Mouse (Mus musculus) MEL (cell line): ENCODE data around the gene Ssc5d. TPM values are rescaled to one million over a fixed set of nuclear protein-coding genes. Genes with fewer than 3 reads are reported as not detected.

ENCODE experiments used
- DNase-seq: peaks from one replicate; pipeline ENCODE4 v3.0.0; 2011; ENCODE audit warnings: low read depth, low spot score
- H3K27ac ChIP-seq: 2 replicates; pipeline ENCODE4 v1.5.1; 2012; ENCODE audit warnings: low read depth, mild to moderate bottlenecking, control low read depth, low read length, moderate library complexity; ENCODE audit not compliant: control insufficient read depth
- H3K27me3 ChIP-seq, 2 experiments: fragments of 150-350 bp in 1 of 2; sonication (generic) in 1 of 2; 2 replicates each; pipeline ENCODE4 v1.6.1; 2012; ENCODE audit warnings: low read length in 2 of 2, mild to moderate bottlenecking in 2 of 2, improper control_type of control experiment in 1 of 2, moderate library complexity in 1 of 2; ENCODE audit not compliant: insufficient read depth in 2 of 2, control insufficient read depth in 1 of 2
- H3K36me3 ChIP-seq, 2 experiments: 2 replicates each; pipeline ENCODE4 v1.6.1; 2012 to 2014; ENCODE audit warnings: low read length in 2 of 2, improper control_type of control experiment in 1 of 2, inconsistent platforms in 1 of 2, mild to moderate bottlenecking in 1 of 2; ENCODE audit not compliant: insufficient read depth in 2 of 2, control insufficient read depth in 1 of 2
- H3K4me1 ChIP-seq, 2 experiments: fragments of 150-350 bp in 1 of 2; sonication (generic) in 1 of 2; 2 replicates each; pipeline ENCODE4 v1.6.1; 2012; ENCODE audit warnings: low read length in 2 of 2, improper control_type of control experiment in 1 of 2, mild to moderate bottlenecking in 1 of 2; ENCODE audit not compliant: insufficient read depth in 2 of 2, control insufficient read depth in 1 of 2
- H3K4me3 ChIP-seq, 2 experiments: fragments of 150-350 bp in 1 of 2; sonication (generic) in 1 of 2; 2 replicates each; pipeline ENCODE4 v1.5.1; 2012; ENCODE audit warnings: low read depth in 2 of 2, low read length in 2 of 2, mild to moderate bottlenecking in 2 of 2, moderate library complexity in 2 of 2, control low read depth in 1 of 2, improper control_type of control experiment in 1 of 2; ENCODE audit not compliant: control insufficient read depth in 1 of 2, insufficient read depth in 1 of 2
- H3K79me2 ChIP-seq: 2 replicates; pipeline ENCODE4 v1.6.1; 2012; ENCODE audit warnings: mild to moderate bottlenecking, low read length, moderate library complexity; ENCODE audit not compliant: control insufficient read depth, poor library complexity, insufficient read depth
- H3K9ac ChIP-seq: 2 replicates; pipeline ENCODE4 v1.6.1; 2012; ENCODE audit warnings: low read depth, mild to moderate bottlenecking, control low read depth, low read length, moderate library complexity; ENCODE audit not compliant: control insufficient read depth, poor library complexity, severe bottlenecking
- H3K9me3 ChIP-seq: fragments of 150-350 bp; sonication (generic); replicated peaks from 2 replicates; pipeline ENCODE4 v1.6.1; 2012; ENCODE audit warnings: mild to moderate bottlenecking, low read length, improper control_type of control experiment, moderate library complexity; ENCODE audit not compliant: insufficient read depth
- BHLHE40 ChIP-seq: IDR thresholded peaks from 2 replicates; pipeline ENCODE4 v1.6.1; 2012; ENCODE audit warnings: low read depth, mild to moderate bottlenecking, inconsistent platforms, low read length, improper control_type of control experiment, borderline replicate concordance
- CHD2 ChIP-seq: IDR thresholded peaks from 2 replicates; pipeline ENCODE4 v1.6.1; 2011; ENCODE audit warnings: low read length, improper control_type of control experiment
- E2F4 ChIP-seq: IDR thresholded peaks from 2 replicates; pipeline ENCODE4 v1.6.1; 2011; ENCODE audit warnings: low read depth, low read length, improper control_type of control experiment, borderline replicate concordance
- EP300 ChIP-seq, 2 experiments: IDR thresholded peaks; 2 replicates each; pipeline ENCODE4 v1.6.1; 2011; ENCODE audit warnings: improper control_type of control experiment in 2 of 2, low read length in 2 of 2, low read depth in 1 of 2, mild to moderate bottlenecking in 1 of 2
- GATA1 ChIP-seq: IDR thresholded peaks from 2 replicates; pipeline ENCODE4 v1.6.1; 2011; ENCODE audit warnings: low read depth, low read length, improper control_type of control experiment
- KAT2A ChIP-seq: conservative IDR thresholded peaks from 2 replicates; pipeline ENCODE4 v1.6.1; 2012; ENCODE audit warnings: low read depth, low read length, improper control_type of control experiment, inconsistent platforms
- MAFK ChIP-seq: IDR thresholded peaks from 2 replicates; pipeline ENCODE4 v1.6.1; 2011; ENCODE audit warnings: low read depth, mild to moderate bottlenecking, low read length, improper control_type of control experiment, borderline replicate concordance
- MAZ ChIP-seq: IDR thresholded peaks from 2 replicates; pipeline ENCODE4 v1.6.1; 2012; ENCODE audit warnings: low read depth, mild to moderate bottlenecking, inconsistent platforms, low read length, improper control_type of control experiment
- MEF2A ChIP-seq: IDR thresholded peaks from 2 replicates; pipeline ENCODE4 v1.6.1; 2014; ENCODE audit warnings: low read depth, mild to moderate bottlenecking, inconsistent platforms, low read length, improper control_type of control experiment; ENCODE audit not compliant: poor library complexity, insufficient replicate concordance, severe bottlenecking; ENCODE audit errors: extremely low read depth
- MXI1 ChIP-seq: IDR thresholded peaks from 2 replicates; pipeline ENCODE4 v1.6.1; 2011; ENCODE audit warnings: mild to moderate bottlenecking, low read depth, low read length, improper control_type of control experiment
- MYB ChIP-seq: IDR thresholded peaks from 2 replicates; pipeline ENCODE4 v1.6.1; 2011; ENCODE audit warnings: mild to moderate bottlenecking, low read depth, low read length, improper control_type of control experiment
- NELFE ChIP-seq: IDR thresholded peaks from 2 replicates; pipeline ENCODE4 v1.6.1; 2011; ENCODE audit warnings: low read depth, low read length, improper control_type of control experiment
- POLR2A ChIP-seq, 2 experiments: IDR thresholded peaks; 2 replicates each; pipeline ENCODE4 v1.6.1; 2011 to 2012; ENCODE audit warnings: low read length in 2 of 2, mild to moderate bottlenecking in 2 of 2, control low read depth in 1 of 2, improper control_type of control experiment in 1 of 2, low read depth in 1 of 2, moderate library complexity in 1 of 2; ENCODE audit not compliant: control insufficient read depth in 1 of 2, insufficient read depth in 1 of 2, poor library complexity in 1 of 2
- RAD21 ChIP-seq: IDR thresholded peaks from 2 replicates; pipeline ENCODE4 v1.6.1; 2011; ENCODE audit warnings: mild to moderate bottlenecking, low read depth, low read length, improper control_type of control experiment
- RCOR1 ChIP-seq: IDR thresholded peaks from 2 replicates; pipeline ENCODE4 v1.6.1; 2012; ENCODE audit warnings: low read depth, mild to moderate bottlenecking, inconsistent platforms, low read length, improper control_type of control experiment
- SIN3A ChIP-seq: IDR thresholded peaks from 2 replicates; pipeline ENCODE4 v1.6.1; 2012; ENCODE audit warnings: low read length, improper control_type of control experiment, inconsistent platforms
- TBP ChIP-seq: IDR thresholded peaks from 2 replicates; pipeline ENCODE4 v1.8.0; 2011; ENCODE audit warnings: low read depth, low read length, improper control_type of control experiment
- TCF12 ChIP-seq: IDR thresholded peaks from 2 replicates; pipeline ENCODE4 v1.6.1; 2014; ENCODE audit warnings: low read depth, mild to moderate bottlenecking, inconsistent platforms, low read length, improper control_type of control experiment, moderate library complexity
- UBTF ChIP-seq: IDR thresholded peaks from 2 replicates; pipeline ENCODE4 v1.6.1; 2012; ENCODE audit warnings: low read depth, mild to moderate bottlenecking, inconsistent platforms, low read length, improper control_type of control experiment, moderate library complexity, borderline replicate concordance; ENCODE audit not compliant: insufficient read depth
- USF1 ChIP-seq: IDR thresholded peaks from 2 replicates; pipeline ENCODE4 v1.6.1; 2014; ENCODE audit warnings: low read depth, mild to moderate bottlenecking, inconsistent platforms, low read length, improper control_type of control experiment, moderate library complexity
- USF2 ChIP-seq, 2 experiments: IDR thresholded peaks; 2 replicates each; pipeline ENCODE4 v1.6.1; 2011 to 2012; ENCODE audit warnings: improper control_type of control experiment in 2 of 2, low read length in 2 of 2, borderline replicate concordance in 1 of 2, inconsistent platforms in 1 of 2, low read depth in 1 of 2, mild to moderate bottlenecking in 1 of 2; ENCODE audit not compliant: insufficient read depth in 1 of 2
- ZKSCAN1 ChIP-seq: IDR thresholded peaks from 2 replicates; pipeline ENCODE4 v1.6.1; 2012; ENCODE audit warnings: low read depth, mild to moderate bottlenecking, inconsistent platforms, low read length, improper control_type of control experiment, moderate library complexity
- polyA plus RNA-seq, 2 experiments: library from polyadenylated mRNA; stranded (reverse) in 1 of 2; unstranded in 1 of 2; fragments of >175 nt in 1 of 2; fragments of >200 nt in 1 of 2; gene quantifications; 2 replicates each; pipeline versions ENCODE4 v1.2.1 to v1.2.4; 2012; ENCODE audit warnings: low replicate concordance in 2 of 2, low read depth in 1 of 2; ENCODE audit not compliant: insufficient read length in 2 of 2, insufficient read depth in 1 of 2, missing spikeins in 1 of 2
- total RNA-seq: library from RNA; depleted of rRNA; stranded (reverse); fragments of 300-350 nt; gene quantifications from 2 replicates; pipeline ENCODE4 v1.2.3, GENCODE M21; 2012

Ssc5d gene
- total and polyA plus RNA-seq, 3 experiments = 0.04 to 0.17 TPM; not detected in 1

- TF ChIP-seq POLR2A (IDR thresholded peaks at IDR 0.05; ENCODE audit: control insufficient read depth in 1 of 2, insufficient read depth in 1 of 2, low read depth in 1 of 2, low read length in 2 of 2, poor library complexity in 1 of 2) (peak; percentile 70 to 86; a peak in 3 of 4 replicates), SIN3A (peak; percentile 87; the same call in 1 of the 2 replicates), UBTF (no peak), MAZ (no peak), EP300 (IDR thresholded peaks at IDR 0.05; ENCODE audit: low read depth in 1 of 2, low read length in 2 of 2) (no peak), USF1 (0 out of 2 replicates have a peak, but pooled peaks have one; percentile 6), E2F4 (no peak), BHLHE40 (no peak), TCF12 (peak; percentile 37; the same call in 1 of the 2 replicates), RCOR1 (no peak), TBP (peak; percentile 54; the same call in 1 of the 2 replicates), RAD21 (no peak), NELFE (peak; percentile 79), ZKSCAN1 (no peak), USF2 (IDR thresholded peaks at IDR 0.05; ENCODE audit: borderline replicate concordance in 1 of 2, insufficient read depth in 1 of 2, low read depth in 1 of 2, low read length in 2 of 2) (no peak), CHD2 (no peak), KAT2A (no peak), MYB (no peak), MAFK (no peak)
Measured at GRCm38 (mm10) chr7:4915007-4915665, 10.4 kb upstream of the Ssc5d start, which contains the start of gene Zfp628 (continued).

DNA sequence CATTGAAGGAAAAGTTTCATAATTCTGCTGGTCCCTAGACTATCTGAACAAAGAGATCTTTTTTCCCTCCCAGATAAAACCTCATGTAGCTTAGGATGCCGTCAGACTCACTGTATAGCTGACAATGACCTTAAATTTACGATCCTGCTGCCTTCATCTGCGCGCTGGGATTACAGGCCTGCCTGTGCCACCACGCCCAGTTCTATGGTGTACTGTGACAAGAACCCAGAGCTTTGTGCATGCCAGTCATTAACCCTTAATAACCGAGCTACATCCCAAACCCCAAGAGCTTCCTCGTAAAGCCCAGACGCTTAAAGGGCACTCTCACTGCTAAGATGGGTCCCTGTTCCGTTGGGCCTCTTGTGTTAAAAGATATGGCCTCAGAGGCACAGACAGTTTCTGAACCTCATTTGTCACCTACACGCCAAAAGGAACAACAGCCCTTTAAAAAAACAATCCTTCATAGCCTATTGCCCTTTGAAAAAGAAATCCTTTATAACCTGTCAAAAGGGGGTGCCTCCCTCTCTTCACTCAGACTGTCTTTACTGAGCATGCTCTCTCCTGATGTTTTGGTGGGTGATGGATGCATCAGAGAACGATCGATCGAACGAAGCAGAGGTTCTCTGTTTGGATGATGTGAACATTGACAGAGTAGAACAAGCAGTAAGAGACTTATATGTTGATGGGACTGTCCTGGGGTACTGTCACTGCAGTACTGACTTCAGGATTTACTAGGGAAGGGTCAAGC lies 9.7 kb upstream of the Ssc5d start:
- H3K9me3 ChIP-seq = no peaks in the 10 kb centered on the region
- peak overlapping the region; percentile 63 to 85 for H3K4me3 ChIP-seq
- H3K79me2 ChIP-seq = peaks cover 6% of the 10 kb centered on the region
- TF ChIP-seq SIN3A = peak; percentile 60
- TF ChIP-seq MEF2A = no peak
- peak; percentile 12; the same call in 1 of the 2 replicates for TF ChIP-seq GATA1
- TF ChIP-seq MXI1 = peak; percentile 52
- TF ChIP-seq KAT2A = 0 out of 2 replicates have a peak, but pooled peaks have one; percentile 39
- H3K9ac ChIP-seq = peak overlapping the region; percentile 84
- 0 out of 4 replicates have a peak, but pooled peaks cover 0 to 5% of the 10 kb centered on the region in 2 experiments for H3K4me1 ChIP-seq
- no peaks in the 10 kb centered on the region for H3K27me3 ChIP-seq
- peak overlapping the region; percentile 44 for H3K27ac ChIP-seq
- peak; percentile 78 for DNase-seq
- H3K36me3 ChIP-seq = peaks cover 0 to 4% of the 10 kb centered on the region in 2 experiments; a peak in 2 of 4 replicates
